Mouse (Mus musculus) left cerebral cortex, adult 2 months (tissue): ENCODE data around the gene Msh4. TPM values are rescaled to one million over a fixed set of nuclear protein-coding genes. Genes with fewer than 3 reads are reported as not detected.

Experiments
- DNase-seq, 2 experiments: peaks; one replicate each; pipeline ENCODE4 v3.0.0; 2021 to 2022; ENCODE audit warnings: low spot score in 2 of 2, mixed read lengths in 1 of 2; ENCODE audit errors: extremely low spot score in 1 of 2
- H3K27ac ChIP-seq: fragments of 200-600 bp; 2 replicates; pipeline ENCODE4 v1.8.1; 2022
- H3K4me3 ChIP-seq: fragments of 200-600 bp; 2 replicates; pipeline ENCODE4 v1.8.1; 2022
- CTCF ChIP-seq: fragments of 200-600 bp; IDR thresholded peaks from 2 replicates; pipeline ENCODE4 v1.8.1; 2022; ENCODE audit warnings: antibody characterized with exemption, mild to moderate bottlenecking, moderate library complexity
- intact Hi-C: fragments of 180-260 bp; cut with DNase I; formaldehyde crosslinking; loops from one replicate; pipeline ENCODE4 v1.15.1; 2025
- total RNA-seq, 2 experiments: library from RNA; stranded (reverse); gene quantifications; 2 replicates each; pipeline ENCODE4 v1.2.3; 2021

Msh4 gene
- total RNA-seq, 2 experiments from 2014 or later = 0.30 to 0.36 TPM

DNA sequence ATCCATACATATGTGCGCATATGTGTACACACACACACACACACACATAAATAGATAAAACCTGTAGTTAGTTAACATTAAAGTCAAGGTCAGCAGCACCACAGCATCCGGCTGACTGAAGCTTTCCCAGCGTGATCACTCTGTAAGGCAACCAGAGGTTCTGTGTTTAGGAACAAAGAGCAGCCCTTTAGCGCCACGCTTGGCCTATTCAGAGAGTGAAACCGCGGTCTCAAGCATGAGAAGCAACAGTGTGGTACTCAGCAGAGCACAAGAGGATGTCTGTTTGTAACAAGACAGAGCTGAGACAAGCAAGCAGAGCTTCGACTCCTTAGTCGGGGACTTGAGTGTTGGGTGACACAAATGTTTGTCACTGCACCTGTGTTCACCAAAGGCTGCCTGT lies 86.5 kb downstream of the Msh4 start:
- no peak for DNase-seq
- TF ChIP-seq CTCF = no peak
- Histone ChIP-seq H3K27ac (no peak overlapping the region), H3K4me3 (no peak overlapping the region)
- intact Hi-C loops = no loop called here

- no peak for TF ChIP-seq CTCF
- Histone ChIP-seq H3K4me3 (no peak overlapping the region), H3K27ac (no peak overlapping the region)
- no peak for DNase-seq
- intact Hi-C loops = no loop called here
Measured at GRCm38 (mm10) chr3:153818723-153819122, 87.2 kb downstream of the Msh4 start.

GRCm38 (mm10) chr3:153817376-153817890 lies 88.5 kb downstream of the Msh4 start:
- H3K27ac ChIP-seq = no peak overlapping the region
- intact Hi-C loops = no loop called here
- no peak for DNase-seq
- no peak for TF ChIP-seq CTCF
- H3K4me3 ChIP-seq = no peak overlapping the region

- Histone ChIP-seq H3K4me3 (no peak overlapping the region), H3K27ac (no peak overlapping the region)
- intact Hi-C loops = no loop called here
- DNase-seq = no peak
- TF ChIP-seq CTCF = no peak
Measured at GRCm38 (mm10) chr3:153814026-153814425, 91.9 kb downstream of the Msh4 start.

- no peak for DNase-seq
- intact Hi-C loops = loop anchor here (5.0 to 10.0 kb wide), 2 partner anchors 81 to 1044 kb away; partner anchors contain the start of gene St6galnac3
- no peak overlapping the region for H3K27ac ChIP-seq
- no peak overlapping the region for H3K4me3 ChIP-seq
- no peak for TF ChIP-seq CTCF
Measured at GRCm38 (mm10) chr3:153808406-153808805, 97.5 kb downstream of the Msh4 start.

DNA sequence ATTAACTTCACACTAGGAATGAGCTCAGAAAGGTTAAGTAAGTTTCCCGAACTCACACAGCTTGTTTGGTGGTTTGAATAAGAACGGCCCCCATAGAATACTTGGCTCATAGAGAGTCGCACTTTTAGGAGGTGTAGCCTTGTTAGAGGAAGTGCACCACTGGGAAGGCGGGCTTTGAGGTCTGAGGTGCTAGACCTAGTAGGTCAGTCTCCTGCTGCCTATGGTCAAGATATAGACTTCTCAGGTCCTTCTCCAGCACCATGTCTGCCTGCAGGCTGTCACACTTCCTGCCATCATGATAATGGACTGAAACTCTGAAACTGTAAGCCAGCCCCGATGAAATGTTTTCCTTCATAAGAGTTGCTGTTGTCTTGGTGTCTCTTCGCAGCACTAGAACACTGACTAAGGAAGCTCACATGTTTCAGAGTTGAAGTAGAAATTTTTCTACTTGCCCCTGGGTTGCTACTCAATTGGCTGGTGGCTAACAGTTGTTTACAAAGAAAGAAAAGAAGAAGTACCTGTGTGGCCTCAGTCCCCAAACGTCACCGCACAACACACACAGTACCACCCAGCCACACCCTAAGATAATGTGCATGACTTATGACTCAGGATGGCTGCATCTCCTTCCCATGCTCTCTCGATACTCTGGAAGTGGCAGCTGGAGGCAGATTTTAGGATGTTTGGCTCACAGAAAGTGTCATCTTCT lies 98.3 kb downstream of the Msh4 start:
- H3K4me3 ChIP-seq = no peak overlapping the region
- no peak overlapping the region for H3K27ac ChIP-seq
- DNase-seq = no peak
- TF ChIP-seq CTCF = no peak
- intact Hi-C loops = loop anchor here (2.0 to 10.0 kb wide), 3 partner anchors 80 to 1043 kb away; partner anchors contain the start of gene St6galnac3

Other genes with a start within 250 kb of the Msh4 start
- 10 to 100 TPM; 17.1 to 18.8 TPM for gene St6galnac3, start 181.0 kb downstream of the Msh4 start, total RNA-seq
- gene Asb17, start 61.9 kb downstream of the Msh4 start, total RNA-seq = not detected
- gene Rabggtb, start 6.9 kb upstream of the Msh4 start, total RNA-seq = 10 to 100 TPM; 69.2 to 70.8 TPM
- 10 to 100 TPM; 44.8 to 47.3 TPM for gene Acadm, start 38.5 kb upstream of the Msh4 start, total RNA-seq
- gene Slc44a5, start 67.3 kb upstream of the Msh4 start, total RNA-seq = 1 to 10 TPM; 9.0 to 9.3 TPM